Mouse (Mus musculus) gastrocnemius, postnatal 36 days (tissue): ENCODE measurements around the gene Epb41. TPM values are rescaled to one million over a fixed set of nuclear protein-coding genes. Genes with fewer than 3 reads are reported as not detected.

Experiments used
- microRNA-seq, 2 experiments: library from miRNA; unstranded; fragments of <30 nt; microRNA quantifications; one replicate each; pipeline ENCODE4 v1.2.0; 2021
- total RNA-seq, 2 experiments: library from RNA; stranded (reverse); gene quantifications; 2 replicates each; pipeline ENCODE4 v1.2.3; 2021

Gene Epb41
- total RNA-seq, 2 experiments from 2014 or later = 92.0 to 92.7 TPM

Small RNA genes within 50 kb of the gene (microRNA-seq; reads per million reads assigned to microRNA genes)
- gene Gm27445 = 0 reads per million in 2 experiments

Other genes starting within 250 kb of the Epb41 start
- gene Ptpru, start 237.0 kb downstream of the Epb41 start, total RNA-seq = 1 to 10 TPM in 1 of 2 experiments, under 1 TPM in 1; 0.56 to 1.9 TPM
- gene Mecr, start 231.9 kb downstream of the Epb41 start, total RNA-seq = 10 to 100 TPM; 17.3 to 20.8 TPM
- gene Srsf4, start 201.7 kb downstream of the Epb41 start, total RNA-seq = 10 to 100 TPM; 27.8 to 28.4 TPM
- gene Tmem200b, start 153.6 kb downstream of the Epb41 start, total RNA-seq = 1 to 10 TPM; 1.5 to 2.2 TPM
- gene Gm10300, start 624 bp downstream of the Epb41 start, total RNA-seq = not detected
- not detected for gene Oprd1, start 69.2 kb upstream of the Epb41 start, total RNA-seq
- 10 to 100 TPM; 21.6 to 27.3 TPM for gene Ythdf2, start 137.0 kb upstream of the Epb41 start, total RNA-seq
- 1 to 10 TPM; 6.9 to 8.6 TPM for gene Gmeb1, start 186.3 kb upstream of the Epb41 start, total RNA-seq
- gene Taf12, start 199.1 kb upstream of the Epb41 start, total RNA-seq = 10 to 100 TPM; 32.5 to 33.4 TPM
- not detected for gene Rab42, start 228.1 kb upstream of the Epb41 start, total RNA-seq